Mouse (Mus musculus): ENCODE measurements around the gene Ubn2. TPM values are rescaled to one million over a fixed set of nuclear protein-coding genes. Genes with fewer than 3 reads are reported as not detected.
"Not testable (repeated sequence)": the region's sequence is repeated elsewhere in the genome, so short reads cannot be mapped to it uniquely, and the experiment has no call there.

The Ubn2 gene
- polyA plus RNA-seq, 1 experiment from 2014 or later, result 16.4 TPM

GRCm38 (mm10) chr6:38547707-38548106 lies 114.0 kb downstream of the Ubn2 start:
- no peak overlapping the region for H3K4me3 ChIP-seq (ENCODE audit: low read depth, low read length)
- no peak overlapping the region for H3K9ac ChIP-seq (ENCODE audit: low read depth, low read length)
- no peaks in the 10 kb centered on the region for H3K9me3 ChIP-seq (replicated peaks; ENCODE audit: control insufficient read depth, low read length, poor library complexity, severe bottlenecking)
- H3K4me1 ChIP-seq (ENCODE audit: control insufficient read depth, insufficient read depth, low read length), result peaks cover 4% of the 10 kb centered on the region
- no peak overlapping the region for H3K27ac ChIP-seq (ENCODE audit: low read length)
- H3K27me3 ChIP-seq (ENCODE audit: control insufficient read depth, insufficient read depth, low read depth, low read length), result no peaks in the 10 kb centered on the region
- WGBS, result 79% methylated on average over 1 of the region's 1 CpGs
- no peak for ATAC-seq
- H3K4me2 ChIP-seq (ENCODE audit: low read length), result no peak overlapping the region
- no peaks in the 10 kb centered on the region for H3K36me3 ChIP-seq (ENCODE audit: control insufficient read depth, insufficient read depth, low read length)

- not testable (repeated sequence) for H3K27me3 ChIP-seq (ENCODE audit: control insufficient read depth, insufficient read depth, low read depth, low read length); H3K4me3 ChIP-seq (ENCODE audit: low read depth, low read length); H3K27ac ChIP-seq (ENCODE audit: low read length); ATAC-seq; H3K9ac ChIP-seq (ENCODE audit: low read depth, low read length); H3K4me2 ChIP-seq (ENCODE audit: low read length); H3K36me3 ChIP-seq (ENCODE audit: control insufficient read depth, insufficient read depth, low read length); H3K9me3 ChIP-seq (replicated peaks; ENCODE audit: control insufficient read depth, low read length, poor library complexity, severe bottlenecking); H3K4me1 ChIP-seq (ENCODE audit: control insufficient read depth, insufficient read depth, low read length)
- 96% methylated on average over 7 of the region's 7 CpGs for WGBS
Measured at GRCm38 (mm10) chr6:38548595-38548994, 114.8 kb downstream of the Ubn2 start.

- not testable (repeated sequence) for ATAC-seq; H3K4me3 ChIP-seq (ENCODE audit: low read depth, low read length); H3K9me3 ChIP-seq (replicated peaks; ENCODE audit: control insufficient read depth, low read length, poor library complexity, severe bottlenecking); H3K36me3 ChIP-seq (ENCODE audit: control insufficient read depth, insufficient read depth, low read length); H3K27me3 ChIP-seq (ENCODE audit: control insufficient read depth, insufficient read depth, low read depth, low read length)
- H3K27ac ChIP-seq (ENCODE audit: low read length), result peak overlapping the region; percentile 99; the same call in 1 of the 2 replicates
- H3K4me1 ChIP-seq (ENCODE audit: control insufficient read depth, insufficient read depth, low read length), result peaks cover 18% of the 10 kb centered on the region
- H3K4me2 ChIP-seq (ENCODE audit: low read length), result peak overlapping the region; percentile 79
- WGBS, result 80% methylated on average over 6 of the region's 6 CpGs
- H3K9ac ChIP-seq (ENCODE audit: low read depth, low read length), result peak overlapping the region; percentile 86; the same call in 1 of the 2 replicates
Measured at GRCm38 (mm10) chr6:38549840-38550239, 116.1 kb downstream of the Ubn2 start.

GRCm38 (mm10) chr6:38550250-38551061 lies 116.7 kb downstream of the Ubn2 start:
- H3K9me3 ChIP-seq (replicated peaks; ENCODE audit: control insufficient read depth, low read length, poor library complexity, severe bottlenecking), result no peaks in the 10 kb centered on the region
- WGBS, result 6% methylated on average over 28 of the region's 28 CpGs
- H3K27ac ChIP-seq (ENCODE audit: low read length), result peak overlapping the region; percentile 99
- H3K36me3 ChIP-seq (ENCODE audit: control insufficient read depth, insufficient read depth, low read length), result no peaks in the 10 kb centered on the region
- peak overlapping the region; percentile 79 for H3K4me2 ChIP-seq (ENCODE audit: low read length)
- H3K27me3 ChIP-seq (ENCODE audit: control insufficient read depth, insufficient read depth, low read depth, low read length), result no peaks in the 10 kb centered on the region
- peaks cover 19% of the 10 kb centered on the region for H3K4me1 ChIP-seq (ENCODE audit: control insufficient read depth, insufficient read depth, low read length)
- H3K9ac ChIP-seq (ENCODE audit: low read depth, low read length), result peak overlapping the region; percentile 86
- peak; percentile 13 for ATAC-seq
- H3K4me3 ChIP-seq (ENCODE audit: low read depth, low read length), result peak overlapping the region; percentile 54

- Histone ChIP-seq H3K36me3 (ENCODE audit: control insufficient read depth, insufficient read depth, low read length) (no peaks in the 10 kb centered on the region), H3K9ac (ENCODE audit: low read depth, low read length) (peak within 1 kb of the TSS; percentile 86), H3K4me1 (ENCODE audit: control insufficient read depth, insufficient read depth, low read length) (peaks cover 19% of the 10 kb centered on the region), H3K27ac (ENCODE audit: low read length) (peak within 1 kb of the TSS; percentile 99), H3K9me3 (replicated peaks; ENCODE audit: control insufficient read depth, low read length, poor library complexity, severe bottlenecking) (no peaks in the 10 kb centered on the region), H3K4me2 (ENCODE audit: low read length) (peak within 1 kb of the TSS; percentile 79), H3K4me3 (ENCODE audit: low read depth, low read length) (peak within 1 kb of the TSS; percentile 54), H3K27me3 (ENCODE audit: control insufficient read depth, insufficient read depth, low read depth, low read length) (no peaks in the 10 kb centered on the region)
- peak; percentile 92 for ATAC-seq
- under 1% methylated on average over 83 of the region's 98 CpGs for WGBS
Measured at GRCm38 (mm10) chr6:38551062-38551988, 117.6 kb downstream of the Ubn2 start, which contains the start of gene Luc7l2. Gene Luc7l2 (plus strand): TSS chr6:38551334.

GRCm38 (mm10) chr6:38551989-38552635 lies 118.4 kb downstream of the Ubn2 start:
- WGBS, result under 1% methylated on average over 26 of the region's 32 CpGs

GRCm38 (mm10) chr6:38552636-38553000 lies 118.9 kb downstream of the Ubn2 start:
- H3K36me3 ChIP-seq (ENCODE audit: control insufficient read depth, insufficient read depth, low read length), result no peaks in the 10 kb centered on the region
- no peak for ATAC-seq
- WGBS, result 22% methylated on average over 5 of the region's 5 CpGs

More at GRCm38 (mm10) chr6:38551989-38552635, 118.4 kb downstream of the Ubn2 start:
- no peaks in the 10 kb centered on the region for H3K9me3 ChIP-seq (replicated peaks; ENCODE audit: control insufficient read depth, low read length, poor library complexity, severe bottlenecking)
- peak overlapping the region; percentile 99 for H3K27ac ChIP-seq (ENCODE audit: low read length)
- peak overlapping the region; percentile 64 for H3K4me2 ChIP-seq (ENCODE audit: low read length)
- peak overlapping the region; percentile 85 for H3K9ac ChIP-seq (ENCODE audit: low read depth, low read length)
- peak; percentile 95 for ATAC-seq
- H3K27me3 ChIP-seq (ENCODE audit: control insufficient read depth, insufficient read depth, low read depth, low read length), result no peaks in the 10 kb centered on the region
- H3K36me3 ChIP-seq (ENCODE audit: control insufficient read depth, insufficient read depth, low read length), result no peaks in the 10 kb centered on the region
- H3K4me1 ChIP-seq (ENCODE audit: control insufficient read depth, insufficient read depth, low read length), result peaks cover 19% of the 10 kb centered on the region
- H3K4me3 ChIP-seq (ENCODE audit: low read depth, low read length), result peak overlapping the region; percentile 54

More at GRCm38 (mm10) chr6:38552636-38553000, 118.9 kb downstream of the Ubn2 start:
- H3K27me3 ChIP-seq (ENCODE audit: control insufficient read depth, insufficient read depth, low read depth, low read length), result no peaks in the 10 kb centered on the region
- H3K27ac ChIP-seq (ENCODE audit: low read length), result no peak overlapping the region
- H3K9me3 ChIP-seq (replicated peaks; ENCODE audit: control insufficient read depth, low read length, poor library complexity, severe bottlenecking), result no peaks in the 10 kb centered on the region
- peaks cover 19% of the 10 kb centered on the region for H3K4me1 ChIP-seq (ENCODE audit: control insufficient read depth, insufficient read depth, low read length)
- peak overlapping the region; percentile 54 for H3K4me3 ChIP-seq (ENCODE audit: low read depth, low read length)
- H3K9ac ChIP-seq (ENCODE audit: low read depth, low read length), result no peak overlapping the region
- peak overlapping the region; percentile 64 for H3K4me2 ChIP-seq (ENCODE audit: low read length)

Measured in midbrain, embryonic 16.5 days (tissue).